Mouse (Mus musculus) T-helper 1 cell (primary cell): ENCODE data around the gene Ndufv2.

ENCODE experiments used
- in situ Hi-C: fragments of 300-600 bp; cut with MboI, MseI; formaldehyde crosslinking; loops from one replicate; pipeline ENCODE4 v1.15.1; 2025; ENCODE audit warnings: high pct_unique_total_duplicates

Gene Ndufv2

GRCm38 (mm10) chr17:66101380-66102330 lies at the start of gene Ndufv2:
Ndufv2 (minus strand) TSS chr17:66101559.
- in situ Hi-C loops: loop anchor here (25.0 kb wide), 1 partner anchor 489 kb away; the partner anchor contains the start of gene Vapa

GRCm38 (mm10) chr17:66131212-66131611 lies 29.9 kb upstream of the Ndufv2 start:
- in situ Hi-C loops: no loop called here

- in situ Hi-C loops: no loop called here
These were observed 29.0 kb upstream of the Ndufv2 start for GRCm38 (mm10) chr17:66130371-66130770.

- in situ Hi-C loops: no loop called here
These were observed 23.9 kb upstream of the Ndufv2 start for GRCm38 (mm10) chr17:66125211-66125610.

- in situ Hi-C loops: loop anchor here (25.0 kb wide), 1 partner anchor 512 kb away; the partner anchor contains the start of gene Vapa
These were observed 22.7 kb upstream of the Ndufv2 start for GRCm38 (mm10) chr17:66123816-66124610.

GRCm38 (mm10) chr17:66123066-66123815 lies 21.9 kb upstream of the Ndufv2 start, which contains the start of gene Ddx11:
Ddx11 (plus strand) TSS chr17:66123520.
- in situ Hi-C loops: loop anchor here (25.0 kb wide), 1 partner anchor 511 kb away; the partner anchor contains the start of gene Vapa

- in situ Hi-C loops: loop anchor here (25.0 kb wide), 1 partner anchor 508 kb away; the partner anchor contains the start of gene Vapa
These were observed 19.3 kb upstream of the Ndufv2 start for GRCm38 (mm10) chr17:66120701-66121100.

- in situ Hi-C loops: loop anchor here (25.0 kb wide), 1 partner anchor 507 kb away; the partner anchor contains the start of gene Vapa
These were observed 17.6 kb upstream of the Ndufv2 start for GRCm38 (mm10) chr17:66118991-66119390.

GRCm38 (mm10) chr17:66112166-66112565 lies 10.8 kb upstream of the Ndufv2 start:
- in situ Hi-C loops: loop anchor here (5.0 to 25.0 kb wide), 2 partner anchors 240 to 500 kb away; partner anchors contain the start of gene Vapa

GRCm38 (mm10) chr17:66111402-66111959 lies 10.1 kb upstream of the Ndufv2 start, which contains the start of gene Washc1:
Washc1 (plus strand) TSS chr17:66111545.
- in situ Hi-C loops: loop anchor here (5.0 to 25.0 kb wide), 2 partner anchors 239 to 499 kb away; partner anchors contain the start of gene Vapa

- in situ Hi-C loops: loop anchor here (5.0 to 25.0 kb wide), 2 partner anchors 238 to 498 kb away; partner anchors contain the start of gene Vapa
These were observed 9.4 kb upstream of the Ndufv2 start for GRCm38 (mm10) chr17:66110746-66111145.

GRCm38 (mm10) chr17:66108198-66108597 lies 6.8 kb upstream of the Ndufv2 start:
- in situ Hi-C loops: loop anchor here (25.0 kb wide), 1 partner anchor 496 kb away; the partner anchor contains the start of gene Vapa

GRCm38 (mm10) chr17:66107466-66107865 lies 6.1 kb upstream of the Ndufv2 start:
- in situ Hi-C loops: loop anchor here (25.0 kb wide), 1 partner anchor 495 kb away; the partner anchor contains the start of gene Vapa

GRCm38 (mm10) chr17:66106601-66107267 lies 5.4 kb upstream of the Ndufv2 start:
- in situ Hi-C loops: loop anchor here (25.0 kb wide), 1 partner anchor 494 kb away; the partner anchor contains the start of gene Vapa

- in situ Hi-C loops: loop anchor here (25.0 kb wide), 1 partner anchor 492 kb away; the partner anchor contains the start of gene Vapa
These were observed 2.7 kb upstream of the Ndufv2 start for GRCm38 (mm10) chr17:66104076-66104475.

GRCm38 (mm10) chr17:66100566-66101379 lies 586 bp downstream of the Ndufv2 start:
- in situ Hi-C loops: loop anchor here (25.0 kb wide), 1 partner anchor 488 kb away; the partner anchor contains the start of gene Vapa

- in situ Hi-C loops: no loop called here
These were observed 8.7 kb downstream of the Ndufv2 start for GRCm38 (mm10) chr17:66092664-66093063.

GRCm38 (mm10) chr17:66092065-66092464 lies 9.3 kb downstream of the Ndufv2 start:
- in situ Hi-C loops: no loop called here
